Mouse (Mus musculus): ENCODE measurements around the gene Utp20. TPM values are rescaled to one million over a fixed set of nuclear protein-coding genes. Genes with fewer than 3 reads are reported as not detected.
A peak's percentile ranks its signal among the peaks of the same experiment; 100 is the strongest.

Utp20 gene
- 12.4 and 14.7 TPM in 2 replicates for polyA plus RNA-seq (2015; fragmentation: Nextera tagmentation; extraction: Ambion mirVana)

DNA sequence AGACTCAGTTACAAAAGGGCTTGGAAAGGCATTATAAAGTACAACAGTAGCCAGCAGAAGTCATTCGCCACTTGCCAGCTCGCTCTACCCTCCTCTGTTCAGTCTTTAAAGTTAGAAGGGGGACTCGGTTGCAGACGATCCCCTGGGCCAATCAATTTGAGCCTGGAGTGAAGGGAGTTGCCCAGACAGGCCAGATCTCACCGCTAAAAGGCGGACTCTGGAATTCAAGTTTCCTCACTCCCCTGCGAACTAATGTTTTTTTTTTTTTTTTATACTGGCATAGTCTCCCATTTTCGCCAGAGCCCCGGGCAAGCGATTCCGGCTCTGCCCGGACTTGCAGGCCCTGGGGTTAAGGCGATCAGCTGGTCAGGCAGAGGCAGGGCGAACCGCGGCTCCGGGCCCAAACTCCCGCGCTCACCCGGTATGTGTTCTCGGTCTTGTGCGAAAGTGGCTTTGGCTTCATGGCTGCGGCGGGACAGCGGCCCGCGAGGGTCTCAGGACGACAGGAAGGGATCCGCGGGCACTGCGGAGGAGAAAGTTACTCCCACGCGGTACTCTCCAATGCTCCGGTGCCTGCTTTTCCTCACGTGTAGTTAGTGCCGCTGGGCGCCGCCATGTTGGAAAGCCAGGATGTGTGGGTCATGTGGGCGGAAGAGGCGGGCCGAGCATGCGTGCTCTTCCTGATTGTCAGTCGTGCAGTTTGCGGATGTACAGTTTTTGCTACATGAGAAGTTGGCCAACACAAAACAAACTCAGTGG lies at the start of gene Utp20:
Gene Utp20 (minus strand): TSS at position 617 of the 759 bp plus-strand sequence.
- under 1% methylated on average over 44 of the region's 44 CpGs for WGBS
- Histone ChIP-seq H3K4me3 (replicated peaks; ENCODE audit: low read depth, low read length) (peak within 1 kb of the TSS; percentile 84), H3K4me1 (replicated peaks; ENCODE audit: insufficient read depth, low read length) (peaks cover 5% of the 10 kb centered on the region; the same call in 1 of the 2 replicates), H3K27ac (0 out of 2 replicates have a peak within 1 kb of the TSS, but pooled peaks have one; percentile 15), H3K9me3 (replicated peaks; ENCODE audit: low read length) (no peaks in the 10 kb centered on the region), H3K27me3 (ENCODE audit: insufficient read depth, low read length) (no peaks in the 10 kb centered on the region), H3K4me2 (ENCODE audit: low read length) (peak within 1 kb of the TSS; percentile 77), H3K9ac (ENCODE audit: low read depth, low read length) (peak within 1 kb of the TSS; percentile 66), H3K36me3 (ENCODE audit: insufficient read depth, low read length) (0 out of 2 replicates have a peak, but pooled peaks cover 8% of the 10 kb centered on the region)
- no peak for TF ChIP-seq CTCF (IDR thresholded peaks at IDR 0.05; ENCODE audit: low read depth)
- DNase-seq (ENCODE audit: low spot score) (peak; percentile 96), ATAC-seq (replicated peaks; ENCODE audit: low FRiP score, low read depth) (peak; percentile 97)

GRCm38 (mm10) chr10:88874870-88875269 lies 48.3 kb upstream of the Utp20 start:
- Histone ChIP-seq H3K4me2 (ENCODE audit: low read length) (no peak overlapping the region), H3K4me1 (replicated peaks; ENCODE audit: insufficient read depth, low read length) (no peaks in the 10 kb centered on the region), H3K36me3 (ENCODE audit: insufficient read depth, low read length) (no peaks in the 10 kb centered on the region), H3K9me3 (replicated peaks; ENCODE audit: low read length) (no peaks in the 10 kb centered on the region), H3K4me3 (replicated peaks; ENCODE audit: low read depth, low read length) (no peak overlapping the region), H3K27me3 (ENCODE audit: insufficient read depth, low read length) (no peaks in the 10 kb centered on the region), H3K27ac (no peak overlapping the region), H3K9ac (ENCODE audit: low read depth, low read length) (no peak overlapping the region)
- no peak for DNase-seq (ENCODE audit: low spot score)
- no peak for TF ChIP-seq CTCF (IDR thresholded peaks at IDR 0.05; ENCODE audit: low read depth)
- 69% methylated on average over 5 of the region's 5 CpGs for WGBS
- no peak for ATAC-seq (replicated peaks; ENCODE audit: low FRiP score, low read depth)

- ATAC-seq (replicated peaks; ENCODE audit: low FRiP score, low read depth) (no peak), DNase-seq (ENCODE audit: low spot score) (no peak)
- H3K4me3 ChIP-seq (replicated peaks; ENCODE audit: low read depth, low read length): no peak overlapping the region
- no peaks in the 10 kb centered on the region for H3K36me3 ChIP-seq (ENCODE audit: insufficient read depth, low read length)
- TF ChIP-seq CTCF (IDR thresholded peaks at IDR 0.05; ENCODE audit: low read depth): peak; percentile 16; the same call in 1 of the 2 replicates
- no peaks in the 10 kb centered on the region for H3K4me1 ChIP-seq (replicated peaks; ENCODE audit: insufficient read depth, low read length)
- H3K9me3 ChIP-seq (replicated peaks; ENCODE audit: low read length): no peaks in the 10 kb centered on the region
- 73% methylated on average over 2 of the region's 2 CpGs for WGBS
- no peaks in the 10 kb centered on the region for H3K27me3 ChIP-seq (ENCODE audit: insufficient read depth, low read length)
- no peak overlapping the region for H3K9ac ChIP-seq (ENCODE audit: low read depth, low read length)
- no peak overlapping the region for H3K4me2 ChIP-seq (ENCODE audit: low read length)
- no peak overlapping the region for H3K27ac ChIP-seq
Measured at GRCm38 (mm10) chr10:88866017-88866416, 39.4 kb upstream of the Utp20 start.

DNA sequence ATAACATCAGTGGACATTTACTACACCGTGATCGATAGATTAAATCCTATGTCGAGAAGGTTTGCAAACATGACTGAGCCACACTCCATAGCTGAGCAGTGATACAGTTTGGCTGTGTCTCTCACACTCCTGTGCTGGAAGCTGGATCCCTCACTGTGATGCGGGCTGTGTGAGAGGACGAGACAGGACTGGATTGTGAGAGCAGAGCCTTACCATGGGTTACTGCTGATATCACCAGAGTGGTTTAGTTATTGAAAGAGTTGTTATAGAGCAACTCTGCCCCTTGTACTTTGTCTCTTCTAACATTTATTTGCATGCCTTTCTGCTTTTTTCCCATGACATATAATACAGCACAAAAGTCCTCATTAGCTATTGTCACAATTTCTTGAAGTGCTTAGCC lies 35.7 kb upstream of the Utp20 start:
- no peaks in the 10 kb centered on the region for H3K4me1 ChIP-seq (replicated peaks; ENCODE audit: insufficient read depth, low read length)
- peak; percentile 11 for DNase-seq (ENCODE audit: low spot score)
- H3K27me3 ChIP-seq (ENCODE audit: insufficient read depth, low read length): no peaks in the 10 kb centered on the region
- WGBS: 58% methylated on average over 5 of the region's 5 CpGs
- H3K27ac ChIP-seq: 0 out of 2 replicates have a peak overlapping the region, but pooled peaks have one; percentile 47
- H3K4me3 ChIP-seq (replicated peaks; ENCODE audit: low read depth, low read length): no peak overlapping the region
- no peak overlapping the region for H3K4me2 ChIP-seq (ENCODE audit: low read length)
- H3K36me3 ChIP-seq (ENCODE audit: insufficient read depth, low read length): no peaks in the 10 kb centered on the region
- H3K9me3 ChIP-seq (replicated peaks; ENCODE audit: low read length): no peaks in the 10 kb centered on the region
- no peak overlapping the region for H3K9ac ChIP-seq (ENCODE audit: low read depth, low read length)
- TF ChIP-seq CTCF (IDR thresholded peaks at IDR 0.05; ENCODE audit: low read depth): no peak
- peak; percentile 83 for ATAC-seq (replicated peaks; ENCODE audit: low FRiP score, low read depth)

DNA sequence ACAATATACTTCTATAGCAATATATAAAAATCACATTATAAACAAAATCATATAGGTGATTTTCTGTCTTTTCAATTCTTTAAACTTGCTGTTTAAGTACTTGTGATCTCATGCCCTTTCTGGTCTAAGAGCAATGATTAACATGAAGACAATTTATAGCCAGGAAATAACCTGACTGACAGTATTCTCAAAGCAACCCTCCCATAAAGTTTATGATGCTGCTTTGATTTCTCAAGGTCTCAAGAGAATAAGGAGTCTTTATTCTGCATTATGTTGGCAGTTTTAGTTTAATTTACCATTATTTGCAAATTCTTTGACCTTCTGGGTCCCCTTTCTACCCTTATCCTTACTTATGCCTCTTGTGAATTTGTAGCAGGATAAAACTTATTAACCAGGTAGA lies 34.8 kb upstream of the Utp20 start:
- Histone ChIP-seq H3K27ac (no peak overlapping the region), H3K4me1 (replicated peaks; ENCODE audit: insufficient read depth, low read length) (no peaks in the 10 kb centered on the region), H3K4me2 (ENCODE audit: low read length) (no peak overlapping the region), H3K36me3 (ENCODE audit: insufficient read depth, low read length) (no peaks in the 10 kb centered on the region), H3K4me3 (replicated peaks; ENCODE audit: low read depth, low read length) (no peak overlapping the region), H3K27me3 (ENCODE audit: insufficient read depth, low read length) (no peaks in the 10 kb centered on the region), H3K9me3 (replicated peaks; ENCODE audit: low read length) (no peaks in the 10 kb centered on the region), H3K9ac (ENCODE audit: low read depth, low read length) (no peak overlapping the region)
- DNase-seq (ENCODE audit: low spot score) (no peak), ATAC-seq (replicated peaks; ENCODE audit: low FRiP score, low read depth) (no peak)
- TF ChIP-seq CTCF (IDR thresholded peaks at IDR 0.05; ENCODE audit: low read depth): no peak

DNA sequence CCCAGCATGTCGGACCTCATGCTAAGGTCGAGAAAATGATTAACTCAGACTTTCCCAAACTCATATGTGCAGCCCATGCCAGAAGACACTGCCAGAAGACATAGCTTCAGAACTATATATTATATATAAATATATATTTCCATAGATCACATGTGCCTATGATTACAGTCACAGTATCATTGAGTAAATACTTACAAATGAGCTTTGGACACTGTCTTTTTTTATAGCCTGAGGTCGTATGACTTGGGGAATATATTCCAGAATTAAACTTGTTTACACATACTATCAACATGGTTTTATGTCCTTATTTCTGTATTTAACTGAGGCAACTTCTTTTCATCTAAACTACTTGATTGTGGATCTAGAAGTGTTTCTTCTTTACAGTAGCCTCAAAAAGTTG lies 34.3 kb upstream of the Utp20 start:
- ATAC-seq (replicated peaks; ENCODE audit: low FRiP score, low read depth) (no peak), DNase-seq (ENCODE audit: low spot score) (no peak)
- H3K9ac ChIP-seq (ENCODE audit: low read depth, low read length): no peak overlapping the region
- H3K27me3 ChIP-seq (ENCODE audit: insufficient read depth, low read length): no peaks in the 10 kb centered on the region
- no peak overlapping the region for H3K4me2 ChIP-seq (ENCODE audit: low read length)
- WGBS: 56% methylated on average over 3 of the region's 3 CpGs
- H3K9me3 ChIP-seq (replicated peaks; ENCODE audit: low read length): no peaks in the 10 kb centered on the region
- H3K36me3 ChIP-seq (ENCODE audit: insufficient read depth, low read length): no peaks in the 10 kb centered on the region
- no peak for TF ChIP-seq CTCF (IDR thresholded peaks at IDR 0.05; ENCODE audit: low read depth)
- H3K4me1 ChIP-seq (replicated peaks; ENCODE audit: insufficient read depth, low read length): no peaks in the 10 kb centered on the region
- H3K27ac ChIP-seq: no peak overlapping the region
- no peak overlapping the region for H3K4me3 ChIP-seq (replicated peaks; ENCODE audit: low read depth, low read length)

All from kidney, postnatal 0 days (tissue).